Mouse (Mus musculus): ENCODE data around the gene Scn9a. TPM values are rescaled to one million over a fixed set of nuclear protein-coding genes. Genes with fewer than 3 reads are reported as not detected.

The Scn9a gene
- total RNA-seq, 2 experiments from 2014 or later: 6.0 to 6.9 TPM

DNA sequence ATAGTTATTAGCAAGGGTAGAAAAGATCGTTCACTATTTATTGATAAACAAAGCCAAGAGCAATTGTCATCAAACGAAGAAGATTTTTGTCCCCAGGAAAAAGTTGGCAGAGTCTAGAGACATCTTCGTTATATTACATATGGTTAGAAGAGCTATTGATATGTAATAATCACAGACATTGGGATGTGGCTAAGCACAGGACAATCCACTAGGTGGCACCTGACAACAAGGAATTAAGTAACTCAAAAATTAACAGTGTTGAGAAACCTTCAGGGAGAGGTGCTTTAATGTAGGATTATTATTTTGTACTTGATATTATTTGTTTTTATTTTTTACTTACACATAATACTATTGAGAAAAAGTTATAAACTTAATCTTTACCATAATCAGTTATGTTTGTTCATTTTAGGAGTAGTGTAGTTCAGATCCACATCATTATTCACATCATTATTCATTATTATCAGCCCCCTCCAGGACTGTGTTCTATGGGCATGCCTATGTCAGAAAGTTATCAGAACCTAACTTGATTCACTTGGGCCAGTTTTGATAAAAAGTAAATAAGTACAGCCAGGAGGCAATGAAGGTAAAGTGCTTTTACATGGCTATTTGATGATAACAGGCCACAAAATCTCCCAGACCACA lies 161.5 kb downstream of the Scn9a start:
- DNase-seq (ENCODE audit: extremely low spot score in 1 of 2, low spot score in 2 of 2): peak; percentile 15 to 22
- intact Hi-C loops (cut with DNase I): loop anchor here (5.0 kb wide), 1 partner anchor 169 kb away; no protein-coding TSS in a partner anchor

DNA sequence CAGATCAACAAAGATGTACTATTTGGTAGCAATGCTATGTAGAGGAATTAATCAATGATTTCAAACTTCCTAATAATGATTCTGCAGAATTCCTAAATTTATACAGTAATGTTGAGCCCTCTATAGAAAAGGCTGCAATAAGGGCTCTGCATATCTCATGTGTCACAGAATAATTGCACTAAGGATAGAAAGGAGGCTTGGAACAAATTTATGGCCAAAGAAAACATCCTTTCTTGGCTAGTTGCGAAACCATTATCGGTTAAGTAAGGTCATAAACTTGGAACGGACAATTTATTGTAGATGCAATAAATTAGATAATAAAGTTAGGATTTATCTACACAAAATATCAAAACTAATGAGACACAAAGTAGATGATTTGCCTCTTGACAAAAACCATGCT lies 169.3 kb downstream of the Scn9a start:
- no peak for DNase-seq (ENCODE audit: extremely low spot score in 1 of 2, low spot score in 2 of 2)
- intact Hi-C loops (cut with DNase I): no loop called here

DNA sequence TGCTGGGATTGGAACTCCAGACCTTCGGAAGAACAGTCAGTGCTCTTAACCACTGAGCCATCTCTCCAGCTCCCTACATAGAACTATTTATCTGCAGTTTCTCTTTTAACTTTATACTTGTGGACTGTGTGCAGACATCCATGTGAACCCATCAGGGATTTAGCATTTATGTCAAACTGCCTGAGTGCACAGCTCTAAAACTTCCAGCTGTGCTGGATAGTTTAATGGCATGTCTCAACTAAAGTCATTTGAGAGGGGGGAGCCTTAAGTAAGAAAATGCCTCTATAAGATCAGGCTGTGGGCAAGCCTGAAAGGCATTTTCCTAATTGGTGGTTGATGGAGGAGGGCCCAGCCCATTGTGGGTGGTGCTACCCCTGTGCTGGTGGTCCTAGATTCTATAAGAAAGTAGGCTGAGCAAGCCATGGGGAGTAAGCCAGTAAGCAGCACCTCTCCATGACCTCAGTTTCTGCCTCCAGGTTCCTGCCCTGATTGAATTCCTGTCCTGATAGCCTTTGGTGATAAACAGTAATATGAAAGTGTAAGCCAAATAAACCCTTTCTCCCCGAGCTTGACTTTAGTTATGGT lies 169.8 kb downstream of the Scn9a start:
- intact Hi-C loops (cut with DNase I): no loop called here
- no peak for DNase-seq (ENCODE audit: extremely low spot score in 1 of 2, low spot score in 2 of 2)

DNA sequence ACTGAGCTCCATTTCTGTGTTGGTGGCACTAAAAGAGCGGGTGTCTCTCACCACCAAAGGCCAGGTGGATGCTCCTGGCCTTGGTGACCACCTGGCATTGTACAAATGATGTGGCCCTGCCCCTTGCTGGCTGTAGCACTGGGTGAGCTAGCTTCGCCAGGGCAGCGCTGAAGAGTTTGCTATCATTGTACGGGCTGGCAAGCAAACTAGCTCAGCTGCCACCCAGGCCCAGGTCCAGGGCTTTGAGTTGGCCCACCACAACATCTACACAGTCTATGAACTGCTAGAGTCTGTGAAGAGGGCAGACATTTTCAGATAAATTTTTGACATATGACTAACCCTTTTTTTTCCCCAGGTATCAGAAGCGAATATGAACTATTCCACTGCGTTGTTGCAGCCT lies 170.8 kb downstream of the Scn9a start:
- no peak for DNase-seq (ENCODE audit: extremely low spot score in 1 of 2, low spot score in 2 of 2)
- intact Hi-C loops (cut with DNase I): no loop called here

DNA sequence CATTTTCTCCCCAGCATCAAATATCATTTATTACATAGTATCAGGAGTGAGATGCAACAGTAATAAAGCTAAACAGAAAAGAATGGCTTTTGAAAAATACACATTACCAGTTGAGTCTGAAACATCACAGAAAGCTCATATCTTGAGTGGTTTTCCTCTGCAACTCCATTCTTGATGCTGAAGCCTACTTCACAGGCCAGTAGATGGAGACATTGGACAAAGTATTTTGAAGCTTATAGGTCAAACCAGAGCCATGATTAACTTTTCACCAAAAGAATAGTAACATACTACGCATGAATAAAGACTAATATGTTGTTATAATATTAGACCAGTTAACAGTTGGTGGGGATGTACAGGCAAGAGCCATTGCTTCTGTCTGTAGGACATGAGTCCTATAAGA lies 172.3 kb downstream of the Scn9a start:
- DNase-seq (ENCODE audit: extremely low spot score in 1 of 2, low spot score in 2 of 2): no peak
- intact Hi-C loops (cut with DNase I): no loop called here

DNA sequence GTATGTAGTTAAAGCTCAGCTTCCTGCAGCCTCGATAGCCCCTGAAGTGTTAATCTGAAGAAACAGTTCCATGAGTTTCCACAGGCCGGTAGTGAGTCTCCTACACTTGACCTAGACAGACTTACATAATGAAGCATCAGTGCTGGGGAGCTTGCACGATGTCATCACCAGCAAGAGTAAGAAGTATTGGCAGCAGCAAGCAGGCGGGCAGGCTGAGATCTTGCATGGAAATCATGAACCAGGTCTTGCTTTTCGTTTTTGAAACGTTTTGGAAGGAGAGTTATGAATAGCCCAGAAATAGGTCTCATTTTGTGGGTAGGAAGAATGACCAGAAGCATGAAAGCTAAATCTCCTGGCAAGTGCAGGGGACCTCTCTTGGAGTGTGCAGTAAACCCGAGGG lies 194.1 kb downstream of the Scn9a start, which contains the start of gene Scn1a:
TSS of gene Scn1a (minus strand) at position 130 of the 400 bp plus-strand sequence.
- intact Hi-C loops (cut with DNase I): no loop called here
- DNase-seq (ENCODE audit: extremely low spot score in 1 of 2, low spot score in 2 of 2): no peak

DNA sequence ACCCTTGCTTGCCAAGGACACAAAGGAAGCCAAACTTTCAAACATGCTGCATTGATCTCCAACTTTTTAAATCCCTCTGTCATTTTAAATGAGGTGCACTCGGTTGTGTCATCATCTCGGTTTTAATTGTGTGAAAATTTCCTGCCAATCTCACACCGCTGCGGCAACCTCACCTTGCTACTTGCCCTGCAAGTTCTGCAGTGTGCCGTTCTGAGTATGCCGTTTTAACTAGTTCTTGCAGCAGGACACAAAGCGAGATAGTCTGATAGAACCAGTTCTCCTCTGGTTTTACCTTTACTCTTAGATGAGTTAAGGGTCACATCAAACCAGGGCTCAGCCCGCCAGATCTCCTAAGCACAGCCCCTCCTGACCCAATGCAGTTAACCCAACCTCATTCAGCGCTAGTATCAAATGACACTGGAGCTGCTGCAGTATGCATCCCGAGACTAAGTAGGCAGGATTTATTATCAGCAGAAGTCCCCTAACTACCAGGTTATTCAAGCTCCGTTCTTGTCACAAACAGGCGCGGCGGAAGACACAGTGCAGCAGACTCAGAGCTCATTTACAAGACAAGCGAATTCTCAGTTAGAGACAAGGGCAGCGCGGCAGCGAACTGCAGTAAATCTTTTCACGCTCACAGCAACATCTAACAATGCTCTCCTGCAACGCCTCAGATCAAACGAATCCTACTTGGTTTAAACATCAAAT lies 194.8 kb downstream of the Scn9a start:
- no peak for DNase-seq (ENCODE audit: extremely low spot score in 1 of 2, low spot score in 2 of 2)
- intact Hi-C loops (cut with DNase I): no loop called here

DNA sequence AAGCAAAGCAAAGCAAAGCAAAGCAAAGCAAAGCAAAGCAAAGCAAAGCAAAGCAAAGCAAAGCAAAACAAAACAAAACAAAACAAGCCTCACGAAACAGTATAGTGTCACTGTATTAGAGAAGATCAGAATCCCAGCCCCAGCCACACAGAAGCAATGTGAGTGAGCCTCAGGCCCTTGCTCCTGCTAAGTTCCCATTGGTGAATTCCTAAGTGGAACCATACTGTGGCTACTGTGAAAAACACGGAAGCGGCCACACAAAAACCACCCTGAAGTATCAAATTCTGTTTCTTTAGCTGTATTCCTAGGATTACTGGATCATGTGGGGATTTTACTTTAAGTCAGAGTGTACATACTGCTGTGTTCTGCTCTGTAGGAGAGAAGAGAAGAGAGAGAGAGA lies 198.5 kb downstream of the Scn9a start:
- intact Hi-C loops (cut with DNase I): no loop called here
- DNase-seq (ENCODE audit: extremely low spot score in 1 of 2, low spot score in 2 of 2): no peak

Other genes with a start within 250 kb of the Scn9a start
- 10 to 100 TPM; 54.5 to 57.1 TPM for gene Scn1a, start 194.1 kb downstream of the Scn9a start, total RNA-seq (2021)
- gene Scn7a, start 150.0 kb upstream of the Scn9a start, total RNA-seq (2021): under 1 TPM; 0.26 to 0.41 TPM